18 mouse cellular contexts compared by ENCODE assay signal in genomic region chr7:6878202-6878601, GRCm38 (mm10).
DNase-seq lines count a peak whose midpoint lies in the region; ATAC-seq and TF ChIP-seq lines count a peak whose summit lies in the region.
"Had no signal": no experiment of that assay in that cellular context is flagged by ENCODE, and none has a peak within 500 bp of the region (broad histone marks: within the 10 kb centered on the region; RNA-seq: fewer than 3 reads in every experiment).

No protein-coding gene starts in this region.

- peak; percentile 47 for DNase-seq in kidney, adult 2 months
- no peak for DNase-seq in kidney, postnatal 25 days
- peak; percentile 14 for DNase-seq in kidney, postnatal 10 days
- DNase-seq in liver, postnatal 0 days: peak; percentile 28
- no peak for DNase-seq in liver, embryonic 11.5 days (ENCODE audit: low spot score)
- peak; percentile 6 to 24 for DNase-seq in kidney, postnatal 4 days
- DNase-seq: adrenal gland, adult 2 months; adrenal gland, postnatal 25 days; cerebellum, adult 8-10 months; cerebellum, postnatal 25 days; gastrocnemius, postnatal 36 days; heart, adult 18-20 months; heart, postnatal 10 days had no signal

- no peak overlapping the region for H3K4me3 ChIP-seq in kidney, adult 2 months (ENCODE audit: insufficient read depth, low read depth, low read length)
- no peak overlapping the region for H3K4me3 ChIP-seq in kidney, embryonic 14.5 days (ENCODE audit: low read length)
- H3K4me3 ChIP-seq in liver, postnatal 0 days (ENCODE audit: low read depth, low read length): no peak overlapping the region
- H3K4me3 ChIP-seq in liver, embryonic 11.5 days (ENCODE audit: low read depth, low read length): no peak overlapping the region
- no peak overlapping the region for H3K4me3 ChIP-seq in hindbrain, embryonic 12.5 days
- H3K4me3 ChIP-seq: embryonic facial prominence, embryonic 12.5 days; forebrain, embryonic 15.5 days; heart, embryonic 10.5 days had no signal

- no peak for TF ChIP-seq EP300 in liver, postnatal 0 days (IDR thresholded peaks at IDR 0.05; ENCODE audit: low read depth)

- no peak for TF ChIP-seq CTCF in kidney, adult 2 months (conservative IDR thresholded peaks at IDR 0.05; ENCODE audit: insufficient read depth, insufficient read length, low read depth, low read length)
- TF ChIP-seq CTCF in liver, postnatal 0 days (IDR thresholded peaks at IDR 0.05; ENCODE audit: low read depth): no peak

- no peaks in the 10 kb centered on the region for H3K4me1 ChIP-seq in kidney, adult 2 months (ENCODE audit: control insufficient read depth, insufficient read depth, low read length)
- H3K4me1 ChIP-seq in kidney, embryonic 14.5 days (ENCODE audit: control insufficient read depth, insufficient read depth, low read length): no peaks in the 10 kb centered on the region
- H3K4me1 ChIP-seq in liver, postnatal 0 days (ENCODE audit: insufficient read depth): no peaks in the 10 kb centered on the region
- H3K4me1 ChIP-seq in liver, embryonic 11.5 days (replicated peaks; ENCODE audit: control insufficient read depth, insufficient read depth, low read length): no peaks in the 10 kb centered on the region
- H3K4me1 ChIP-seq in hindbrain, embryonic 12.5 days: peaks cover 13% of the 10 kb centered on the region
- H3K4me1 ChIP-seq: embryonic facial prominence, embryonic 12.5 days had no signal

- no peak overlapping the region for H3K9ac ChIP-seq in kidney, embryonic 14.5 days (ENCODE audit: low read depth, low read length)
- no peak overlapping the region for H3K9ac ChIP-seq in liver, postnatal 0 days (replicated peaks)
- no peak overlapping the region for H3K9ac ChIP-seq in liver, embryonic 11.5 days (ENCODE audit: low read depth, low read length)
- no peak overlapping the region for H3K9ac ChIP-seq in hindbrain, embryonic 12.5 days
- H3K9ac ChIP-seq: embryonic facial prominence, embryonic 12.5 days; forebrain, embryonic 15.5 days had no signal

- ATAC-seq in kidney, embryonic 14.5 days (ENCODE audit: low FRiP score, low TSS enrichment): no peak
- peak; percentile 89 for ATAC-seq in liver, postnatal 0 days
- no peak for ATAC-seq in liver, embryonic 11.5 days (replicated peaks; ENCODE audit: low FRiP score)
- ATAC-seq in hindbrain, embryonic 12.5 days (ENCODE audit: low FRiP score): no peak
- ATAC-seq: forebrain, embryonic 15.5 days had no signal

- H3K9me3 ChIP-seq in kidney, embryonic 14.5 days (ENCODE audit: control insufficient read depth, low read length): no peaks in the 10 kb centered on the region
- no peaks in the 10 kb centered on the region for H3K9me3 ChIP-seq in liver, postnatal 0 days (ENCODE audit: low read length)
- H3K9me3 ChIP-seq in liver, embryonic 11.5 days (ENCODE audit: control insufficient read depth, low read length): no peaks in the 10 kb centered on the region
- no peaks in the 10 kb centered on the region for H3K9me3 ChIP-seq in hindbrain, embryonic 12.5 days (replicated peaks)
- H3K9me3 ChIP-seq: embryonic facial prominence, embryonic 12.5 days; forebrain, embryonic 15.5 days; heart, embryonic 10.5 days had no signal

- TF ChIP-seq POLR2A in kidney, adult 2 months (IDR thresholded peaks at IDR 0.05; ENCODE audit: low read depth, low read length): no peak

- peak overlapping the region; percentile 30; the same call in 1 of the 2 replicates for H3K27ac ChIP-seq in kidney, adult 2 months (ENCODE audit: insufficient read depth, low read depth, low read length)
- H3K27ac ChIP-seq in kidney, embryonic 14.5 days (ENCODE audit: low read depth, low read length): no peak overlapping the region
- no peak overlapping the region for H3K27ac ChIP-seq in liver, postnatal 0 days (ENCODE audit: low read depth)
- no peak overlapping the region for H3K27ac ChIP-seq in liver, embryonic 11.5 days (ENCODE audit: low read depth, low read length)
- H3K27ac ChIP-seq in hindbrain, embryonic 12.5 days: no peak overlapping the region
- H3K27ac ChIP-seq: embryonic facial prominence, embryonic 12.5 days; forebrain, embryonic 15.5 days; heart, embryonic 10.5 days had no signal

- no peaks in the 10 kb centered on the region for H3K36me3 ChIP-seq in kidney, adult 2 months (ENCODE audit: control insufficient read depth, insufficient read depth, low read length)
- no peaks in the 10 kb centered on the region for H3K36me3 ChIP-seq in kidney, embryonic 14.5 days (ENCODE audit: control insufficient read depth, insufficient read depth, low read length)
- H3K36me3 ChIP-seq in liver, postnatal 0 days (replicated peaks; ENCODE audit: insufficient read depth, low read length): no peaks in the 10 kb centered on the region
- H3K36me3 ChIP-seq in liver, embryonic 11.5 days (ENCODE audit: control insufficient read depth, insufficient read depth, low read length): no peaks in the 10 kb centered on the region
- H3K36me3 ChIP-seq in hindbrain, embryonic 12.5 days: no peaks in the 10 kb centered on the region
- H3K36me3 ChIP-seq: embryonic facial prominence, embryonic 12.5 days; forebrain, embryonic 15.5 days; heart, embryonic 10.5 days had no signal

- H3K27me3 ChIP-seq in kidney, adult 2 months (replicated peaks; ENCODE audit: control insufficient read depth, insufficient read depth, low read length): no peaks in the 10 kb centered on the region
- H3K27me3 ChIP-seq in kidney, embryonic 14.5 days (ENCODE audit: control insufficient read depth, insufficient read depth, low read length): no peaks in the 10 kb centered on the region
- H3K27me3 ChIP-seq in liver, postnatal 0 days (ENCODE audit: insufficient read depth, low read length): no peaks in the 10 kb centered on the region
- no peaks in the 10 kb centered on the region for H3K27me3 ChIP-seq in liver, embryonic 11.5 days (replicated peaks; ENCODE audit: control insufficient read depth, insufficient read depth, low read length)
- H3K27me3 ChIP-seq in hindbrain, embryonic 12.5 days: no peaks in the 10 kb centered on the region
- H3K27me3 ChIP-seq: embryonic facial prominence, embryonic 12.5 days; forebrain, embryonic 15.5 days had no signal

- 46% methylated on average over 1 of the region's 1 CpGs for WGBS in kidney, adult 2 months
- 61% methylated on average over 1 of the region's 1 CpGs for WGBS in kidney, embryonic 14.5 days
- WGBS in liver, postnatal 0 days (ENCODE audit: insufficient replicate concordance): 37% methylated on average over 1 of the region's 1 CpGs
- 80% methylated on average over 1 of the region's 1 CpGs for WGBS in liver, embryonic 11.5 days
- WGBS in hindbrain, embryonic 12.5 days: 68% methylated on average over 1 of the region's 1 CpGs

- no peak overlapping the region for H3K4me2 ChIP-seq in kidney, embryonic 14.5 days (replicated peaks; ENCODE audit: low read depth, low read length)
- H3K4me2 ChIP-seq in liver, postnatal 0 days (ENCODE audit: low read depth, low read length): no peak overlapping the region
- H3K4me2 ChIP-seq in liver, embryonic 11.5 days: no peak overlapping the region
- no peak overlapping the region for H3K4me2 ChIP-seq in hindbrain, embryonic 12.5 days (replicated peaks)
- H3K4me2 ChIP-seq: embryonic facial prominence, embryonic 12.5 days; forebrain, embryonic 15.5 days had no signal

Comparison
In these comparisons a context has a peak if more than half of its experiments do, and no peak if none do; other contexts are left out.
1. DNase-seq: peak in kidney, adult 2 months (single experiment), kidney, postnatal 10 days (single experiment), liver, postnatal 0 days (single experiment) and kidney, postnatal 4 days (2 of 2); none in kidney, postnatal 25 days (0 of 2) and liver, embryonic 11.5 days (single experiment).